Mouse (Mus musculus) stomach, postnatal 0 days (tissue): ENCODE measurements at regions not wholly inside any gene's neighbourhood (a gene's known extent, or its start where the extent isn't known, plus 50 kb on each side); places are given as distances from the start of the nearest gene placed in this dataset.

Experiments used
- CTCF ChIP-seq: IDR thresholded peaks from 2 replicates; pipeline ENCODE4 v1.5.1; 2016; ENCODE audit warnings: antibody characterized with exemption, low read depth, mild to moderate bottlenecking, moderate library complexity
- EP300 ChIP-seq: optimal IDR thresholded peaks from 2 replicates; pipeline ENCODE3; 2016; ENCODE audit warnings: antibody characterized with exemption

GRCm38 (mm10) chr1:118757340-118758030 lies 129.7 kb downstream of the Tfcp2l1 start:
- TF ChIP-seq CTCF (no peak), EP300 (no peak)
